Mouse (Mus musculus): Measurements from ENCODE around the gene Smim6. TPM values are rescaled to one million over a fixed set of nuclear protein-coding genes. Genes with fewer than 3 reads are reported as not detected.
A peak's percentile ranks its signal among the peaks of the same experiment; 100 is the strongest.

The Smim6 gene
- polyA plus RNA-seq, 1 experiment from 2014 or later, result 1.4 TPM

GRCm38 (mm10) chr11:115955195-115955858 is 43.5 kb downstream of the Smim6 start:
- 0 out of 2 replicates have a peak, but pooled peaks have one; percentile 39 for ATAC-seq (ENCODE audit: low read depth)
- Histone ChIP-seq H3K9me3 (ENCODE audit: control insufficient read depth, low read length) (no peaks in the 10 kb centered on the region), H3K27ac (replicated peaks; ENCODE audit: low read depth, low read length) (peak overlapping the region; percentile 2; the same call in 1 of the 2 replicates), H3K4me2 (ENCODE audit: low read depth, low read length) (no peak overlapping the region), H3K27me3 (replicated peaks; ENCODE audit: control insufficient read depth, insufficient read depth, low read length) (no peaks in the 10 kb centered on the region), H3K36me3 (ENCODE audit: control insufficient read depth, insufficient read depth, low read length) (peaks cover 66% of the 10 kb centered on the region), H3K4me1 (ENCODE audit: control insufficient read depth, insufficient read depth, low read length) (peaks cover 5% of the 10 kb centered on the region; the same call in 1 of the 2 replicates), H3K9ac (ENCODE audit: low read depth, low read length) (no peak overlapping the region), H3K4me3 (ENCODE audit: low read depth, low read length) (no peak overlapping the region)
- 54% methylated on average over 10 of the region's 10 CpGs for WGBS
- DNase-seq (ENCODE audit: low spot score), result peak; percentile 55

GRCm38 (mm10) chr11:115956453-115956852 is 44.6 kb downstream of the Smim6 start:
- H3K4me3 ChIP-seq (ENCODE audit: low read depth, low read length), result no peak overlapping the region
- H3K27ac ChIP-seq (replicated peaks; ENCODE audit: low read depth, low read length), result peak overlapping the region; percentile 63; the same call in 1 of the 2 replicates
- peaks cover 68% of the 10 kb centered on the region for H3K36me3 ChIP-seq (ENCODE audit: control insufficient read depth, insufficient read depth, low read length)
- DNase-seq (ENCODE audit: low spot score), result peak; percentile 68
- H3K27me3 ChIP-seq (replicated peaks; ENCODE audit: control insufficient read depth, insufficient read depth, low read length), result no peaks in the 10 kb centered on the region
- H3K9me3 ChIP-seq (ENCODE audit: control insufficient read depth, low read length), result no peaks in the 10 kb centered on the region
- peaks cover 5% of the 10 kb centered on the region; the same call in 1 of the 2 replicates for H3K4me1 ChIP-seq (ENCODE audit: control insufficient read depth, insufficient read depth, low read length)
- no peak overlapping the region for H3K4me2 ChIP-seq (ENCODE audit: low read depth, low read length)
- WGBS, result 28% methylated on average over 4 of the region's 4 CpGs
- ATAC-seq (ENCODE audit: low read depth), result peak; percentile 60
- no peak overlapping the region for H3K9ac ChIP-seq (ENCODE audit: low read depth, low read length)

- DNase-seq (ENCODE audit: low spot score) (peak; percentile 17), ATAC-seq (ENCODE audit: low read depth) (0 out of 2 replicates have a peak, but pooled peaks have one; percentile 10)
- Histone ChIP-seq H3K9me3 (ENCODE audit: control insufficient read depth, low read length) (no peaks in the 10 kb centered on the region), H3K4me2 (ENCODE audit: low read depth, low read length) (no peak overlapping the region), H3K27me3 (replicated peaks; ENCODE audit: control insufficient read depth, insufficient read depth, low read length) (no peaks in the 10 kb centered on the region), H3K4me1 (ENCODE audit: control insufficient read depth, insufficient read depth, low read length) (peaks cover 5% of the 10 kb centered on the region; the same call in 1 of the 2 replicates), H3K27ac (replicated peaks; ENCODE audit: low read depth, low read length) (peak overlapping the region; percentile 63; the same call in 1 of the 2 replicates), H3K9ac (ENCODE audit: low read depth, low read length) (no peak overlapping the region), H3K36me3 (ENCODE audit: control insufficient read depth, insufficient read depth, low read length) (peaks cover 71% of the 10 kb centered on the region), H3K4me3 (ENCODE audit: low read depth, low read length) (no peak overlapping the region)
- WGBS, result 44% methylated on average over 7 of the region's 7 CpGs
Measured at GRCm38 (mm10) chr11:115957971-115958370, 46.2 kb downstream of the Smim6 start.

GRCm38 (mm10) chr11:115959018-115959417 is 47.2 kb downstream of the Smim6 start:
- H3K9me3 ChIP-seq (ENCODE audit: control insufficient read depth, low read length), result no peaks in the 10 kb centered on the region
- H3K27me3 ChIP-seq (replicated peaks; ENCODE audit: control insufficient read depth, insufficient read depth, low read length), result no peaks in the 10 kb centered on the region
- H3K4me2 ChIP-seq (ENCODE audit: low read depth, low read length), result no peak overlapping the region
- H3K27ac ChIP-seq (replicated peaks; ENCODE audit: low read depth, low read length), result no peak overlapping the region
- ATAC-seq (ENCODE audit: low read depth) (no peak), DNase-seq (ENCODE audit: low spot score) (no peak)
- H3K4me3 ChIP-seq (ENCODE audit: low read depth, low read length), result no peak overlapping the region
- H3K36me3 ChIP-seq (ENCODE audit: control insufficient read depth, insufficient read depth, low read length), result peaks cover 73% of the 10 kb centered on the region
- no peak overlapping the region for H3K9ac ChIP-seq (ENCODE audit: low read depth, low read length)
- 95% methylated on average over 9 of the region's 9 CpGs for WGBS
- peaks cover 5% of the 10 kb centered on the region; the same call in 1 of the 2 replicates for H3K4me1 ChIP-seq (ENCODE audit: control insufficient read depth, insufficient read depth, low read length)

- DNase-seq (ENCODE audit: low spot score) (no peak), ATAC-seq (ENCODE audit: low read depth) (no peak)
- Histone ChIP-seq H3K9ac (ENCODE audit: low read depth, low read length) (no peak overlapping the region), H3K27ac (replicated peaks; ENCODE audit: low read depth, low read length) (no peak overlapping the region), H3K9me3 (ENCODE audit: control insufficient read depth, low read length) (no peaks in the 10 kb centered on the region), H3K27me3 (replicated peaks; ENCODE audit: control insufficient read depth, insufficient read depth, low read length) (no peaks in the 10 kb centered on the region), H3K4me1 (ENCODE audit: control insufficient read depth, insufficient read depth, low read length) (no peaks in the 10 kb centered on the region), H3K4me3 (ENCODE audit: low read depth, low read length) (no peak overlapping the region), H3K4me2 (ENCODE audit: low read depth, low read length) (no peak overlapping the region), H3K36me3 (ENCODE audit: control insufficient read depth, insufficient read depth, low read length) (peaks cover 89% of the 10 kb centered on the region)
- 92% methylated on average over 7 of the region's 9 CpGs for WGBS
Measured at GRCm38 (mm10) chr11:115962651-115963412, 51.0 kb downstream of the Smim6 start.

Other genes starting within 250 kb of the Smim6 start
- gene Grb2, start 203.4 kb upstream of the Smim6 start, polyA plus RNA-seq (2014; fragmentation: Nextera tagmentation; extraction: Ambion mirVana), result 66.7 TPM in 2 replicates
- gene Tmem94, start 146.6 kb upstream of the Smim6 start, polyA plus RNA-seq (2014; fragmentation: Nextera tagmentation; extraction: Ambion mirVana), result 15.4 and 18.2 TPM in 2 replicates
- 16.2 and 16.8 TPM in 2 replicates for gene Caskin2, start 98.4 kb upstream of the Smim6 start, polyA plus RNA-seq (2014; fragmentation: Nextera tagmentation; extraction: Ambion mirVana)
- 21.2 and 26.8 TPM in 2 replicates for gene Tsen54, start 97.3 kb upstream of the Smim6 start, polyA plus RNA-seq (2014; fragmentation: Nextera tagmentation; extraction: Ambion mirVana)
- gene Llgl2, start 88.0 kb upstream of the Smim6 start, polyA plus RNA-seq (2014; fragmentation: Nextera tagmentation; extraction: Ambion mirVana), result 11.9 and 12.1 TPM in 2 replicates
- 0.08 and 0.54 TPM in 2 replicates for gene Myo15b, start 53.6 kb upstream of the Smim6 start, polyA plus RNA-seq (2014; fragmentation: Nextera tagmentation; extraction: Ambion mirVana)
- 16.5 and 20.2 TPM in 2 replicates for gene Smim5, start 12.1 kb upstream of the Smim6 start, polyA plus RNA-seq (2014; fragmentation: Nextera tagmentation; extraction: Ambion mirVana)
- gene Sap30bp, start 21.3 kb downstream of the Smim6 start, polyA plus RNA-seq (2014; fragmentation: Nextera tagmentation; extraction: Ambion mirVana), result 30.2 and 36.6 TPM in 2 replicates
- 13.3 TPM in 2 replicates for gene Recql5, start 21.5 kb downstream of the Smim6 start, polyA plus RNA-seq (2014; fragmentation: Nextera tagmentation; extraction: Ambion mirVana)
- 10.7 and 11.0 TPM in 2 replicates for gene Itgb4, start 62.7 kb downstream of the Smim6 start, polyA plus RNA-seq (2014; fragmentation: Nextera tagmentation; extraction: Ambion mirVana)
- gene Galk1, start 100.7 kb downstream of the Smim6 start, polyA plus RNA-seq (2014; fragmentation: Nextera tagmentation; extraction: Ambion mirVana), result 140 and 164 TPM in 2 replicates
- gene H3f3b, start 115.9 kb downstream of the Smim6 start, polyA plus RNA-seq (2014; fragmentation: Nextera tagmentation; extraction: Ambion mirVana), result 1,358 and 1,723 TPM in 2 replicates
- 25.1 and 30.3 TPM in 2 replicates for gene Unk, start 118.3 kb downstream of the Smim6 start, polyA plus RNA-seq (2014; fragmentation: Nextera tagmentation; extraction: Ambion mirVana)
- 2.0 and 2.6 TPM in 2 replicates for gene Unc13d, start 165.9 kb downstream of the Smim6 start, polyA plus RNA-seq (2014; fragmentation: Nextera tagmentation; extraction: Ambion mirVana)
- 69.0 and 74.9 TPM in 2 replicates for gene Wbp2, start 175.0 kb downstream of the Smim6 start, polyA plus RNA-seq (2014; fragmentation: Nextera tagmentation; extraction: Ambion mirVana)
- 25.6 and 29.0 TPM in 2 replicates for gene Trim47, start 215.2 kb downstream of the Smim6 start, polyA plus RNA-seq (2014; fragmentation: Nextera tagmentation; extraction: Ambion mirVana)
- 2.9 and 3.2 TPM in 2 replicates for gene Trim65, start 219.1 kb downstream of the Smim6 start, polyA plus RNA-seq (2014; fragmentation: Nextera tagmentation; extraction: Ambion mirVana)
- gene Mrpl38, start 226.9 kb downstream of the Smim6 start, polyA plus RNA-seq (2014; fragmentation: Nextera tagmentation; extraction: Ambion mirVana), result 76.4 and 81.3 TPM in 2 replicates

Measured in embryonic facial prominence, embryonic 14.5 days (tissue).